Mouse (Mus musculus): Measurements from ENCODE around the gene Phrf1. TPM values are rescaled to one million over a fixed set of nuclear protein-coding genes. Genes with fewer than 3 reads are reported as not detected.

Gene Phrf1
- total and polyA plus RNA-seq, 3 experiments: 66.1 to 1,029 (median 91.2) TPM

- H3K79me2 ChIP-seq (ENCODE audit: control insufficient read depth, insufficient read depth, low read length, poor library complexity): no peaks in the 10 kb centered on the region; the same call in 1 of the 2 replicates
- peaks cover 0 to 10% of the 10 kb centered on the region in 2 experiments; a peak in 2 of 4 replicates for H3K4me1 ChIP-seq (ENCODE audit: control insufficient read depth in 1 of 2, insufficient read depth in 2 of 2, low read length in 2 of 2)
- no peaks in the 10 kb centered on the region; a peak in 1 of 4 replicates for H3K36me3 ChIP-seq (ENCODE audit: control insufficient read depth in 1 of 2, insufficient read depth in 2 of 2, low read length in 2 of 2)
- H3K27ac ChIP-seq (ENCODE audit: control insufficient read depth, low read depth, low read length): no peak within 1 kb of the TSS
- DNase-seq (ENCODE audit: low read depth, low spot score): no peak
- no peaks in the 10 kb centered on the region for H3K9me3 ChIP-seq (replicated peaks; ENCODE audit: insufficient read depth, low read length)
- TF ChIP-seq MYB (IDR thresholded peaks at IDR 0.05; ENCODE audit: low read depth, low read length): no peak
- TF ChIP-seq NELFE (IDR thresholded peaks at IDR 0.05; ENCODE audit: low read depth, low read length): no peak
- H3K9ac ChIP-seq (ENCODE audit: control insufficient read depth, low read depth, low read length, poor library complexity, severe bottlenecking): no peak within 1 kb of the TSS
- H3K27me3 ChIP-seq (ENCODE audit: control insufficient read depth in 1 of 2, insufficient read depth in 2 of 2, low read length in 2 of 2): peaks cover 0 to 1% of the 10 kb centered on the region in 2 experiments; a peak in 1 of 4 replicates
- H3K4me3 ChIP-seq (ENCODE audit: control insufficient read depth in 1 of 2, insufficient read depth in 1 of 2, low read depth in 2 of 2, low read length in 2 of 2): no peak within 1 kb of the TSS
These were observed 14.9 kb upstream of the Phrf1 start, which contains the start of gene Lmntd2 for GRCm38 (mm10) chr7:141213605-141214235. Lmntd2 (minus strand) TSS chr7:141214080.

DNA sequence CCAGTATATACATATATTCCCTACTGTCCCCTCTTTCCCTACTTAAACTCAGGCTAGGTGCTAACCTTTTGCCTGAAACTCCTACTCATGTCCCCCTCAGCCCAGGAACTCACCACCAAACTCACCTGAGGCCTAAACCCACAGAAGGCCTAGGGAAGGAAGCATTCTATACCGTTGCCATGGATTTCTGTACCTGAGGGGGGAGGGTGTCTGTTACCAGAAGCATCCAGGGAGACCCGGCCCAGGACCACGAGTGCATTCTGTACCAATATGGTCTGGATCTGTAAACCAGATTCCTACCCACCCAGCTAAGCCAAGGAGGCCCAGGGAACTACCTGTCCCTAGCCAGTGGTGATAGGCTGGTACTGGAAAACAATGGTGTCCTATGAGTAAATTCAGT is 14.3 kb upstream of the Phrf1 start:
- H3K36me3 ChIP-seq (ENCODE audit: control insufficient read depth in 1 of 2, insufficient read depth in 2 of 2, low read length in 2 of 2): no peaks in the 10 kb centered on the region; a peak in 1 of 4 replicates
- no peak overlapping the region for H3K9ac ChIP-seq (ENCODE audit: control insufficient read depth, low read depth, low read length, poor library complexity, severe bottlenecking)
- peaks cover 0 to 1% of the 10 kb centered on the region in 2 experiments; a peak in 1 of 4 replicates for H3K27me3 ChIP-seq (ENCODE audit: control insufficient read depth in 1 of 2, insufficient read depth in 2 of 2, low read length in 2 of 2)
- peaks cover 0 to 10% of the 10 kb centered on the region in 2 experiments; a peak in 2 of 4 replicates for H3K4me1 ChIP-seq (ENCODE audit: control insufficient read depth in 1 of 2, insufficient read depth in 2 of 2, low read length in 2 of 2)
- H3K4me3 ChIP-seq (ENCODE audit: control insufficient read depth in 1 of 2, insufficient read depth in 1 of 2, low read depth in 2 of 2, low read length in 2 of 2): no peak overlapping the region
- DNase-seq (ENCODE audit: low read depth, low spot score): no peak
- H3K79me2 ChIP-seq (ENCODE audit: control insufficient read depth, insufficient read depth, low read length, poor library complexity): no peaks in the 10 kb centered on the region; the same call in 1 of the 2 replicates
- H3K9me3 ChIP-seq (replicated peaks; ENCODE audit: insufficient read depth, low read length): no peaks in the 10 kb centered on the region
- H3K27ac ChIP-seq (ENCODE audit: control insufficient read depth, low read depth, low read length): no peak overlapping the region
- no peak for TF ChIP-seq MAFK (IDR thresholded peaks at IDR 0.05; ENCODE audit: borderline replicate concordance, low read depth, low read length)

DNA sequence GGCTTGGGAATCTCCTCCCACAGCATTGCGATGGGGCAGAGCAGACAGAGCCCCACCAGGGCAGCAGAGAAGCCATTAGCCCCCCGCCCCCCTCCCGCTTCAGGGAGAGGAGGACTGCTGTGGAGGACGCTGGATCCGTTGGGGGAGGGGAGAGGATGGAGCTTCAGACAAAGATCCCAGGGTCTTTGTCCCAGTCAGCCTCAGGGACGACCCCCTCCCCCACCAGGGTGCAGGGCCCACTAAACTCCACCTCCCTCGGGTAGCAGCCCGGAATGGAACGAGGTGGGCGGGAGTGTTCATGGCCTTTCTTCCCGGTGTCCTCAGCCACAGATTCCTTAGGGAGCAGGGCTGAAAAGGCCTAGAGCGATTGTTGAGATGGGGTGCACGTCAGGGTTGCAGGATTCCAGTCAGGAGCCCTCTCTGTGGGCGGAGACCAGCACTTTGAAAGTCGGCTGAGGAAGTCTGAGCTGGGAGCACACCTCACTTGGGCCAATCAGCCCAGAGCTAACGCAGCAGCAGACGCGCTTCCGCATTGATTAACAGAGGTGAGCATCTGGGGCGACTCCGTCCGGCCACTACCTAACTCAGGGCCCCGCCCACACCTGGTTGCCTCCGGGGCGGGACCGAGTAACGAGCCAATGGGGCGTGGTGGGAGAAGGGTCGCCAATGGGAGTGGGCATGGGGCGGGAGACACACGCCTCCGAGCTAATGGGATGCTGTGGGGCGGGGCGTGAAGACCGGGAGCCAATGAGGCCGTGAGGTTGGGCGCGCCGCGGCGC is 13.3 kb upstream of the Phrf1 start, which contains the start of gene Rassf7:
Gene Rassf7, plus strand, starts transcription at position 760 of the 779 bp plus-strand sequence.
- Histone ChIP-seq H3K79me2 (ENCODE audit: control insufficient read depth, insufficient read depth, low read length, poor library complexity) (no peaks in the 10 kb centered on the region; the same call in 1 of the 2 replicates), H3K36me3 (ENCODE audit: control insufficient read depth in 1 of 2, insufficient read depth in 2 of 2, low read length in 2 of 2) (no peaks in the 10 kb centered on the region; a peak in 1 of 4 replicates), H3K9me3 (replicated peaks; ENCODE audit: insufficient read depth, low read length) (no peaks in the 10 kb centered on the region), H3K9ac (ENCODE audit: control insufficient read depth, low read depth, low read length, poor library complexity, severe bottlenecking) (peak within 1 kb of the TSS; percentile 78), H3K27me3 (ENCODE audit: control insufficient read depth in 1 of 2, insufficient read depth in 2 of 2, low read length in 2 of 2) (peaks cover 0 to 1% of the 10 kb centered on the region in 2 experiments; a peak in 1 of 4 replicates), H3K27ac (ENCODE audit: control insufficient read depth, low read depth, low read length) (0 out of 2 replicates have a peak within 1 kb of the TSS, but pooled peaks have one; percentile 22), H3K4me1 (ENCODE audit: control insufficient read depth in 1 of 2, insufficient read depth in 2 of 2, low read length in 2 of 2) (peaks cover 0 to 10% of the 10 kb centered on the region in 2 experiments; a peak in 2 of 4 replicates), H3K4me3 (ENCODE audit: control insufficient read depth in 1 of 2, insufficient read depth in 1 of 2, low read depth in 2 of 2, low read length in 2 of 2) (peak within 1 kb of the TSS; percentile 83 to 84)
- peak; percentile 98 for DNase-seq (ENCODE audit: low read depth, low spot score)
- TF ChIP-seq TAL1 (IDR thresholded peaks at IDR 0.05; ENCODE audit: low read length) (no peak), USF1 (IDR thresholded peaks at IDR 0.05; ENCODE audit: low read depth, low read length) (0 out of 2 replicates have a peak, but pooled peaks have one; percentile 9), MXI1 (IDR thresholded peaks at IDR 0.05; ENCODE audit: low read depth, low read length) (0 out of 2 replicates have a peak, but pooled peaks have one; percentile 46), SIN3A (IDR thresholded peaks at IDR 0.05; ENCODE audit: low read length) (peak; percentile 50; the same call in 1 of the 2 replicates), JUND (IDR thresholded peaks at IDR 0.05; ENCODE audit: low read depth, low read length) (no peak), NRF1 (IDR thresholded peaks at IDR 0.05; ENCODE audit: insufficient read depth, low read depth, low read length, poor library complexity, severe bottlenecking) (0 out of 2 replicates have a peak, but pooled peaks have one; percentile 5), UBTF (IDR thresholded peaks at IDR 0.05; ENCODE audit: borderline replicate concordance, insufficient read depth, low read depth, low read length) (no peak), ELF1 (IDR thresholded peaks at IDR 0.05; ENCODE audit: low read depth, low read length) (peak; percentile 80), MAX (IDR thresholded peaks at IDR 0.05; ENCODE audit: low read length) (no peak; the same call in 1 of the 2 replicates), BHLHE40 (IDR thresholded peaks at IDR 0.05; ENCODE audit: borderline replicate concordance, low read depth, low read length) (no peak), USF2 (IDR thresholded peaks at IDR 0.05; ENCODE audit: borderline replicate concordance in 1 of 2, insufficient read depth in 1 of 2, low read depth in 1 of 2, low read length in 2 of 2) (no peak), CHD2 (IDR thresholded peaks at IDR 0.05; ENCODE audit: low read length) (peak; percentile 58), EP300 (IDR thresholded peaks at IDR 0.05; ENCODE audit: low read depth in 1 of 2, low read length in 2 of 2) (peak; percentile 14 to 23; a peak in 1 of 4 replicates), TBP (IDR thresholded peaks at IDR 0.05; ENCODE audit: low read depth, low read length) (no peak), ETS1 (IDR thresholded peaks at IDR 0.05; ENCODE audit: low read depth, low read length) (no peak), TCF12 (IDR thresholded peaks at IDR 0.05; ENCODE audit: low read depth, low read length) (peak; percentile 28; the same call in 1 of the 2 replicates), POLR2A (IDR thresholded peaks at IDR 0.05; ENCODE audit: control insufficient read depth in 1 of 2, insufficient read depth in 1 of 2, low read depth in 1 of 2, low read length in 2 of 2, poor library complexity in 1 of 2) (no peak), MYC (IDR thresholded peaks at IDR 0.05; ENCODE audit: low read depth, low read length) (no peak), HCFC1 (IDR thresholded peaks at IDR 0.05; ENCODE audit: low read depth, low read length) (peak; percentile 65; the same call in 1 of the 2 replicates)

All from MEL (cell line).